Mouse (Mus musculus) small intestine, adult 2 months (tissue): ENCODE measurements around the gene Ahnak2. TPM values are rescaled to one million over a fixed set of nuclear protein-coding genes. Genes with fewer than 3 reads are reported as not detected.

Source experiments
- H3K27ac ChIP-seq: fragments of 200-500 bp; 2 replicates; pipeline ENCODE4 v1.5.1; 2012; ENCODE audit warnings: low read depth, low read length, control low read depth, inconsistent platforms; ENCODE audit not compliant: insufficient read depth
- H3K27me3 ChIP-seq: fragments of 200-500 bp; 2 replicates; pipeline ENCODE4 v1.6.1; 2012; ENCODE audit warnings: mild to moderate bottlenecking, moderate library complexity, low read length, inconsistent platforms; ENCODE audit not compliant: control insufficient read depth, insufficient read depth
- H3K36me3 ChIP-seq: fragments of 200-500 bp; 2 replicates; pipeline ENCODE4 v1.6.1; 2012; ENCODE audit warnings: mild to moderate bottlenecking, low read length, control low read depth, inconsistent platforms; ENCODE audit not compliant: control insufficient read depth, insufficient read depth
- H3K4me1 ChIP-seq: fragments of 200-500 bp; 2 replicates; pipeline ENCODE4 v1.6.1; 2012; ENCODE audit warnings: low read length, inconsistent platforms, mixed read lengths; ENCODE audit not compliant: control insufficient read depth, insufficient read depth, insufficient read length
- H3K4me3 ChIP-seq: fragments of 200-500 bp; 2 replicates; pipeline ENCODE4 v1.5.1; 2012; ENCODE audit warnings: low read depth, mild to moderate bottlenecking, control low read depth, inconsistent platforms, low read length, moderate library complexity
- CTCF ChIP-seq: fragments of 200-500 bp; IDR thresholded peaks from 2 replicates; pipeline ENCODE4 v1.5.1; 2012; ENCODE audit warnings: low read depth, mild to moderate bottlenecking, control low read depth, inconsistent platforms, low read length, moderate library complexity, mixed read lengths; ENCODE audit not compliant: insufficient replicate concordance, insufficient read length; ENCODE audit errors: extremely low read depth
- POLR2A ChIP-seq: fragments of 200-500 bp; IDR thresholded peaks from 2 replicates; pipeline ENCODE4 v1.6.1; 2012; ENCODE audit warnings: low read depth, mild to moderate bottlenecking, control low read depth, inconsistent platforms, low read length, moderate library complexity
- WGBS: fragments of 180-500 bp; shearing (Covaris S2); methylation state at CpG from one replicate; pipeline ENCODE4 v1.1.7; 2018; 5-methylcytosine and 5-hydroxymethylcytosine counted together
- polyA plus RNA-seq: library from polyadenylated mRNA; depleted of rRNA; stranded (reverse); fragments of >200 nt; gene quantifications from 2 replicates; pipeline ENCODE4 v1.2.3, GENCODE M21; 2012

Gene Ahnak2
- polyA plus RNA-seq, 1 experiment: 1.4 TPM

- Histone ChIP-seq H3K4me3 (no peak overlapping the region), H3K36me3 (no peaks in the 10 kb centered on the region), H3K27me3 (no peaks in the 10 kb centered on the region), H3K4me1 (no peaks in the 10 kb centered on the region), H3K27ac (no peak overlapping the region)
- no peak for TF ChIP-seq POLR2A
- TF ChIP-seq CTCF: no peak
- WGBS: 90% methylated on average over 10 of the region's 10 CpGs
Observed at GRCm38 (mm10) chr12:112774481-112774880, 28.0 kb downstream of the Ahnak2 start.

DNA sequence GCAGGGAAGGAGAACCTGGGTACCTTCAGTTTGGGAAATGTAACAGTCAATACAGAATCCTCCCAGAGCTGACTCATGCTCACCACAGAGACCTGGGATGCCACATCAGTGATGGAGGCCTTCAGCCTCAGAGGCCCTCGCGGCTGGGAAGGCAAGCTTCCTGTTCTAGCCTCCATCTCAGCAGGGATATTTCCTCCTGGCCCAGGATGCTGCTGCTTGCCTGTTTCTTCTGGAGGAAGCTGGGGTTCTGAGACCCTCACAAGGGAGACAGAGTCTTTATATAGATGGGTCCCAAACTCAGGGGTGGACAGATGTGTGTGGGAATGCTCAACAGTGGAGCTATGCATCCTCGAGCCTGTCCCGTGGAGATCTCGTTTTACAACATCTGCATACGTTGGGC, 28.4 kb downstream of the Ahnak2 start:
- Histone ChIP-seq H3K36me3 (no peaks in the 10 kb centered on the region), H3K4me1 (no peaks in the 10 kb centered on the region), H3K27ac (no peak overlapping the region), H3K4me3 (no peak overlapping the region), H3K27me3 (no peaks in the 10 kb centered on the region)
- WGBS: 71% methylated on average over 6 of the region's 6 CpGs
- TF ChIP-seq CTCF: no peak
- TF ChIP-seq POLR2A: no peak

DNA sequence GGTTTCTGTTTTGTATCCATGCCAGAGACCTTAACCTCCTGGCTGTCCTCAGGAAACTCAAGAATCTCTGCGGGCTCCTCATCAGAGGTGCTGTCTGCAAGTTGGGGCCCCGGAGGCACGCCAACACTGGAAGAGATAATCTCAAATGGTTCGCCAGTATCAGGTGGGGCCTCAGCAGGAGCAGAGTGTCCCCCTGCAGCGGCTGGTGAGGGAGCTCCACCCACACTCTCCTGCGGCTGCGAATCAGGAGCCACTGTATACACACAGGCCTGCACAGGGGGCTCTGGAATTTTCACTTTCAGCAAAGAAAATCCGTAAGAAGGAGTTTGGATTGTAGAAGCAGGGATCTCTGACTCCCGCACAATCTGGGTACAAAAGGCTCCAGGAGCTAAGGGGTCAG, 29.1 kb downstream of the Ahnak2 start:
- TF ChIP-seq CTCF (no peak), POLR2A (no peak)
- no peaks in the 10 kb centered on the region for H3K4me1 ChIP-seq
- H3K27me3 ChIP-seq: no peaks in the 10 kb centered on the region
- H3K36me3 ChIP-seq: no peaks in the 10 kb centered on the region
- H3K4me3 ChIP-seq: no peak overlapping the region
- no peak overlapping the region for H3K27ac ChIP-seq
- 36% methylated on average over 9 of the region's 9 CpGs for WGBS

- no peaks in the 10 kb centered on the region for H3K27me3 ChIP-seq
- 84% methylated on average over 14 of the region's 14 CpGs for WGBS
- no peak overlapping the region for H3K27ac ChIP-seq
- H3K36me3 ChIP-seq: no peaks in the 10 kb centered on the region
- no peaks in the 10 kb centered on the region for H3K4me1 ChIP-seq
- H3K4me3 ChIP-seq: no peak overlapping the region
- TF ChIP-seq CTCF: no peak
- no peak for TF ChIP-seq POLR2A
Observed at GRCm38 (mm10) chr12:112772306-112772705, 30.2 kb downstream of the Ahnak2 start.

DNA sequence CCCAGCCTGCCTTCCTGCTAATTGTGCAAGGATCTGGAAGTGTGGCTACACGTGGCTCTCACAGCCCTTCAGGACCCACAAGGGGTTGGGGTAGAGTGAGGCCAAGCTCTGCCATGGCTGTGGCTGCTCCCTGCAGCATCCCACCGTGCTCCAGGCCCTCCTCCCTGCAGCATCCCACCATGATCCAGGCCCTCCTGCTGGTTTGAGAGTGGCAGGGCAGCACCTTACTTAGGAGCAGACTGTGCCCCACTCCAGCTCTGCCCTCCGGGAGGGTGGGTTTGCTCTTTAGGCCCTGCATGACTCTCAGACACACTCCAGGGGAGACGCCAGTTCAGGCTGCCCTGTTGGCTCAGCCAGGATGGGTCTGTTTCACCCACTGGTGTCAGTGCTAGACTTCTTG, 32.1 kb downstream of the Ahnak2 start:
- no peak for TF ChIP-seq CTCF
- TF ChIP-seq POLR2A: no peak
- Histone ChIP-seq H3K27ac (no peak overlapping the region), H3K27me3 (no peaks in the 10 kb centered on the region), H3K36me3 (no peaks in the 10 kb centered on the region), H3K4me1 (no peaks in the 10 kb centered on the region), H3K4me3 (no peak overlapping the region)
- 74% methylated on average over 4 of the region's 4 CpGs for WGBS

DNA sequence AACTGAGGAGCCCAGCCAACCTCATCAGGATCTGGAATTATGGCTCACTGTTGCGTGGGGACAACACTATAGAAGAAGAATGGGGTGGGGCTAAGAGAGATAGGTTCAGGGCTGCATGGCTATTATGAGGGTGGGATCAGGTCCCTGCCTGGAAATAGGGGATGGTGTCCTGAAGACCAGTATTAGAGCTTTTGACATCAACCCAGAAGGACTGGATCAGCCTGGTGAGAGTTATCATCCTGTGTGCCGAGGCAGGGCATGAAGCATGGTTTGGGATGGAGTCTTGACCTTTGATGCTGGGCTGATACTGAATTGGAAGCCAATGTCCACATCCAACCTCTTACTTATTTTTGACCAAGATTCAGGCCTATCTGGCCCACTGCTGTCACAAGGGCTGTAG, 32.7 kb downstream of the Ahnak2 start:
- Histone ChIP-seq H3K4me3 (no peak overlapping the region), H3K27ac (no peak overlapping the region), H3K4me1 (no peaks in the 10 kb centered on the region), H3K36me3 (no peaks in the 10 kb centered on the region), H3K27me3 (no peaks in the 10 kb centered on the region)
- TF ChIP-seq POLR2A: no peak
- no peak for TF ChIP-seq CTCF
- WGBS: 63% methylated on average over 2 of the region's 2 CpGs

DNA sequence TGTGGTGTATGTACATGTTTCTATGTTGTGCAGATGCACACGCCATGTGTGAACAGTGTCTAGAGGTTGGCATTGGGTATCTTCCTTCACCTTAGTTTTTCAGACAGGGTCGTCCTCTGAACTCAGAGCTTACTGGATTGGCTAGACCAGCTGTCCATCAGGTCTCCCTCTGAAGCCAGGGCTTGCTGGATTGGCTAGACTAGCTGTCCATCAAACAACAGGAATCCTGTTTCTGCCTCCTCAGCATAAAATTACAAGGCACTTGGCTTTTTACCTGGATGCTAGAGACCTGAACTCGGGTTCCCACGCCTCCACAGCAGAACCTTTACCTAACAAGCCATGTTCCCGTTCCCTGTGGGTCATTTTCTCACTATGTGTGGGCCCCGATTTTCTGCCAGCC, 33.4 kb downstream of the Ahnak2 start:
- 80% methylated on average over 6 of the region's 6 CpGs for WGBS

GRCm38 (mm10) chr12:112768166-112768565, 34.3 kb downstream of the Ahnak2 start:
- no peaks in the 10 kb centered on the region for H3K27me3 ChIP-seq
- no peak overlapping the region for H3K27ac ChIP-seq
- no peaks in the 10 kb centered on the region for H3K4me1 ChIP-seq
- TF ChIP-seq CTCF: no peak
- H3K4me3 ChIP-seq: no peak overlapping the region
- no peaks in the 10 kb centered on the region for H3K36me3 ChIP-seq
- WGBS: 86% methylated on average over 8 of the region's 8 CpGs

More for the DNA sequence above, 33.4 kb downstream of the Ahnak2 start:
- H3K27ac ChIP-seq: no peak overlapping the region
- H3K27me3 ChIP-seq: no peaks in the 10 kb centered on the region
- H3K36me3 ChIP-seq: no peaks in the 10 kb centered on the region
- H3K4me3 ChIP-seq: no peak overlapping the region
- TF ChIP-seq POLR2A (no peak), CTCF (no peak)
- H3K4me1 ChIP-seq: no peaks in the 10 kb centered on the region
